Mouse (Mus musculus): Measurements from ENCODE around the gene Hsd17b3. TPM values are rescaled to one million over a fixed set of nuclear protein-coding genes. Genes with fewer than 3 reads are reported as not detected.
"Not testable (repeated sequence)": the region's sequence is repeated elsewhere in the genome, so short reads cannot be mapped to it uniquely, and the experiment has no call there.

Gene Hsd17b3
- total RNA-seq, 2 experiments from 2014 or later = not detected

- intact Hi-C loops (cut with DNase I) = no loop called here
- Histone ChIP-seq H3K27ac (no peak overlapping the region), H3K4me3 (no peak overlapping the region)
- no peak for TF ChIP-seq CTCF (IDR thresholded peaks at IDR 0.05)
- DNase-seq (ENCODE audit: extremely low spot score in 1 of 2, low spot score in 2 of 2) = no peak
Observed at GRCm38 (mm10) chr13:64081012-64081919, 7.8 kb downstream of the Hsd17b3 start.

- no peak overlapping the region for H3K27ac ChIP-seq
- intact Hi-C loops (cut with DNase I) = no loop called here
- no peak for TF ChIP-seq CTCF (IDR thresholded peaks at IDR 0.05)
- no peak overlapping the region for H3K4me3 ChIP-seq
- no peak for DNase-seq (ENCODE audit: extremely low spot score in 1 of 2, low spot score in 2 of 2)
Observed at GRCm38 (mm10) chr13:64077591-64077990, 11.4 kb downstream of the Hsd17b3 start.

- no peak overlapping the region for H3K4me3 ChIP-seq
- no peak for TF ChIP-seq CTCF (IDR thresholded peaks at IDR 0.05)
- intact Hi-C loops (cut with DNase I) = no loop called here
- DNase-seq (ENCODE audit: extremely low spot score in 1 of 2, low spot score in 2 of 2) = no peak
- H3K27ac ChIP-seq = no peak overlapping the region
Observed at GRCm38 (mm10) chr13:64076074-64076473, 13.0 kb downstream of the Hsd17b3 start.

GRCm38 (mm10) chr13:64066653-64067052 lies 22.4 kb downstream of the Hsd17b3 start:
- no peak for DNase-seq (ENCODE audit: extremely low spot score in 1 of 2, low spot score in 2 of 2)
- Histone ChIP-seq H3K27ac (no peak overlapping the region), H3K4me3 (no peak overlapping the region)
- TF ChIP-seq CTCF (IDR thresholded peaks at IDR 0.05) = no peak
- intact Hi-C loops (cut with DNase I) = no loop called here

GRCm38 (mm10) chr13:64064276-64064675 lies 24.8 kb downstream of the Hsd17b3 start:
- H3K27ac ChIP-seq = no peak overlapping the region
- TF ChIP-seq CTCF (IDR thresholded peaks at IDR 0.05) = no peak
- H3K4me3 ChIP-seq = no peak overlapping the region
- intact Hi-C loops (cut with DNase I) = no loop called here
- DNase-seq (ENCODE audit: extremely low spot score in 1 of 2, low spot score in 2 of 2) = no peak

GRCm38 (mm10) chr13:64060935-64061506 lies 28.0 kb downstream of the Hsd17b3 start:
- intact Hi-C loops (cut with DNase I) = no loop called here
- H3K4me3 ChIP-seq = no peak overlapping the region
- TF ChIP-seq CTCF (IDR thresholded peaks at IDR 0.05) = no peak
- DNase-seq (ENCODE audit: extremely low spot score in 1 of 2, low spot score in 2 of 2) = no peak
- no peak overlapping the region for H3K27ac ChIP-seq

- Histone ChIP-seq H3K27ac (no peak overlapping the region), H3K4me3 (no peak overlapping the region)
- intact Hi-C loops (cut with DNase I) = no loop called here
- DNase-seq (ENCODE audit: extremely low spot score in 1 of 2, low spot score in 2 of 2) = no peak
- no peak for TF ChIP-seq CTCF (IDR thresholded peaks at IDR 0.05)
Observed at GRCm38 (mm10) chr13:64053959-64054358, 35.1 kb downstream of the Hsd17b3 start.

GRCm38 (mm10) chr13:64052281-64052680 lies 36.7 kb downstream of the Hsd17b3 start:
- H3K27ac ChIP-seq; DNase-seq (ENCODE audit: extremely low spot score in 1 of 2, low spot score in 2 of 2); intact Hi-C loops (cut with DNase I): not testable (repeated sequence)

GRCm38 (mm10) chr13:64050895-64051294 lies 38.1 kb downstream of the Hsd17b3 start:
- no peak overlapping the region for H3K4me3 ChIP-seq
- H3K27ac ChIP-seq = no peak overlapping the region
- no peak for DNase-seq (ENCODE audit: extremely low spot score in 1 of 2, low spot score in 2 of 2)
- peak; percentile 46 for TF ChIP-seq CTCF (IDR thresholded peaks at IDR 0.05)
- intact Hi-C loops (cut with DNase I) = no loop called here

More at GRCm38 (mm10) chr13:64052281-64052680, 36.7 kb downstream of the Hsd17b3 start:
- H3K4me3 ChIP-seq = not testable (repeated sequence)

GRCm38 (mm10) chr13:64049535-64049934 lies 39.5 kb downstream of the Hsd17b3 start:
- H3K4me3 ChIP-seq = no peak overlapping the region
- no peak overlapping the region for H3K27ac ChIP-seq
- no peak for TF ChIP-seq CTCF (IDR thresholded peaks at IDR 0.05)
- no peak for DNase-seq (ENCODE audit: extremely low spot score in 1 of 2, low spot score in 2 of 2)
- intact Hi-C loops (cut with DNase I) = no loop called here

GRCm38 (mm10) chr13:64048467-64048866 lies 40.6 kb downstream of the Hsd17b3 start:
- H3K27ac ChIP-seq = no peak overlapping the region
- H3K4me3 ChIP-seq = no peak overlapping the region
- no peak for DNase-seq (ENCODE audit: extremely low spot score in 1 of 2, low spot score in 2 of 2)
- intact Hi-C loops (cut with DNase I) = no loop called here
- no peak for TF ChIP-seq CTCF (IDR thresholded peaks at IDR 0.05)

- intact Hi-C loops (cut with DNase I) = loop anchor here (5.0 to 10.0 kb wide), 4 partner anchors 52 to 1115 kb away; no protein-coding TSS in a partner anchor
- no peak overlapping the region for H3K27ac ChIP-seq
- no peak for TF ChIP-seq CTCF (IDR thresholded peaks at IDR 0.05)
- no peak overlapping the region for H3K4me3 ChIP-seq
- no peak for DNase-seq (ENCODE audit: extremely low spot score in 1 of 2, low spot score in 2 of 2)
Observed at GRCm38 (mm10) chr13:64039976-64040375, 49.1 kb downstream of the Hsd17b3 start.

Measured in left cerebral cortex, adult 2 months (tissue).